Mouse (Mus musculus) limb, embryonic 13.5 days (tissue): ENCODE measurements at regions not wholly inside any gene's neighbourhood (a gene's known extent, or its start where the extent isn't known, plus 50 kb on each side); places are given as distances from the start of the nearest gene placed in this dataset.
"Not testable (repeated sequence)": the region's sequence is repeated elsewhere in the genome, so short reads cannot be mapped to it uniquely, and the experiment has no call there.

Experiments used
- ATAC-seq: fragments of 200-750 bp; cut with Nextera tagmentation; 2 replicates; pipeline ENCODE4 v1.8.0; 2017; ENCODE audit warnings: low read depth, moderate number of reproducible peaks, moderate TSS enrichment; ENCODE audit not compliant: low FRiP score
- H3K27ac ChIP-seq: fragments of 300-500 bp; sonication (generic); 2 replicates; pipeline ENCODE4 v1.5.1; 2015; ENCODE audit warnings: inconsistent platforms, mild to moderate bottlenecking, moderate library complexity
- H3K27me3 ChIP-seq: fragments of 300-500 bp; sonication (generic); 2 replicates; pipeline ENCODE4 v1.6.1; 2015; ENCODE audit warnings: mild to moderate bottlenecking, inconsistent platforms
- H3K36me3 ChIP-seq: fragments of 300-500 bp; sonication (generic); 2 replicates; pipeline ENCODE4 v1.6.1; 2015; ENCODE audit warnings: inconsistent platforms, mild to moderate bottlenecking, moderate library complexity
- H3K4me1 ChIP-seq: fragments of 300-500 bp; sonication (generic); 2 replicates; pipeline ENCODE4 v1.6.1; 2015; ENCODE audit warnings: inconsistent platforms
- H3K4me2 ChIP-seq: fragments of 300-500 bp; sonication (generic); replicated peaks from 2 replicates; pipeline ENCODE4 v1.6.1; 2015; ENCODE audit warnings: inconsistent platforms, mild to moderate bottlenecking, moderate library complexity
- H3K4me3 ChIP-seq: fragments of 300-500 bp; sonication (generic); 2 replicates; pipeline ENCODE4 v1.5.1; 2015; ENCODE audit warnings: moderate library complexity, mild to moderate bottlenecking, inconsistent platforms
- H3K9ac ChIP-seq: fragments of 300-500 bp; sonication (generic); 2 replicates; pipeline ENCODE4 v1.6.1; 2015; ENCODE audit warnings: mild to moderate bottlenecking, inconsistent platforms
- H3K9me3 ChIP-seq: fragments of 300-500 bp; sonication (generic); 2 replicates; pipeline ENCODE4 v1.6.1; 2016; ENCODE audit warnings: inconsistent platforms
- WGBS: fragments of 180-500 bp; shearing (Covaris S2); methylation state at CpG from one replicate; pipeline ENCODE4 v1.1.7; 2015; 5-methylcytosine and 5-hydroxymethylcytosine counted together

GRCm38 (mm10) chr5:129256136-129256535 is 159.6 kb downstream of the Adgrd1 start:
- no peak overlapping the region for H3K9ac ChIP-seq
- no peak overlapping the region for H3K4me3 ChIP-seq
- H3K36me3 ChIP-seq = no peaks in the 10 kb centered on the region
- no peak for ATAC-seq
- WGBS = 67% methylated on average over 9 of the region's 9 CpGs
- H3K4me2 ChIP-seq = no peak overlapping the region
- H3K27ac ChIP-seq = no peak overlapping the region
- peaks cover 7% of the 10 kb centered on the region; the same call in 1 of the 2 replicates for H3K4me1 ChIP-seq
- H3K27me3 ChIP-seq = no peaks in the 10 kb centered on the region; the same call in 1 of the 2 replicates
- H3K9me3 ChIP-seq = peaks cover 5% of the 10 kb centered on the region; the same call in 1 of the 2 replicates

- H3K4me3 ChIP-seq = no peak overlapping the region
- no peak overlapping the region for H3K4me2 ChIP-seq
- H3K27ac ChIP-seq = no peak overlapping the region
- no peak overlapping the region for H3K9ac ChIP-seq
- peaks cover 7% of the 10 kb centered on the region; the same call in 1 of the 2 replicates for H3K4me1 ChIP-seq
- H3K27me3 ChIP-seq = no peaks in the 10 kb centered on the region; the same call in 1 of the 2 replicates
- H3K9me3 ChIP-seq = peaks cover 5% of the 10 kb centered on the region; the same call in 1 of the 2 replicates
- H3K36me3 ChIP-seq = no peaks in the 10 kb centered on the region
- WGBS = 67% methylated on average over 5 of the region's 5 CpGs
- ATAC-seq = no peak
Observed at GRCm38 (mm10) chr5:129257206-129257605, 160.7 kb downstream of the Adgrd1 start.

GRCm38 (mm10) chr5:129260689-129261088 is 164.1 kb downstream of the Adgrd1 start:
- Histone ChIP-seq H3K4me3 (no peak overlapping the region), H3K4me2 (no peak overlapping the region), H3K27ac (no peak overlapping the region), H3K27me3 (peaks cover 4% of the 10 kb centered on the region; the same call in 1 of the 2 replicates), H3K9ac (no peak overlapping the region), H3K36me3 (no peaks in the 10 kb centered on the region), H3K9me3 (no peaks in the 10 kb centered on the region), H3K4me1 (peaks cover 10% of the 10 kb centered on the region; the same call in 1 of the 2 replicates)
- 19% methylated on average over 9 of the region's 9 CpGs for WGBS
- no peak for ATAC-seq

GRCm38 (mm10) chr5:129263118-129263517 is 166.6 kb downstream of the Adgrd1 start:
- ATAC-seq = no peak
- Histone ChIP-seq H3K27me3 (peaks cover 12% of the 10 kb centered on the region; the same call in 1 of the 2 replicates), H3K4me3 (no peak overlapping the region), H3K9ac (no peak overlapping the region), H3K36me3 (no peaks in the 10 kb centered on the region), H3K27ac (no peak overlapping the region), H3K4me1 (peaks cover 10% of the 10 kb centered on the region; the same call in 1 of the 2 replicates), H3K4me2 (no peak overlapping the region), H3K9me3 (no peaks in the 10 kb centered on the region)
- WGBS = 47% methylated on average over 9 of the region's 9 CpGs

- WGBS = 92% methylated on average over 15 of the region's 15 CpGs
- H3K9ac ChIP-seq = no peak overlapping the region
- no peak for ATAC-seq
- H3K4me1 ChIP-seq = peaks cover 10% of the 10 kb centered on the region; the same call in 1 of the 2 replicates
- no peaks in the 10 kb centered on the region for H3K36me3 ChIP-seq
- no peaks in the 10 kb centered on the region for H3K9me3 ChIP-seq
- H3K4me3 ChIP-seq = no peak overlapping the region
- no peak overlapping the region for H3K4me2 ChIP-seq
- H3K27ac ChIP-seq = no peak overlapping the region
- peaks cover 23% of the 10 kb centered on the region for H3K27me3 ChIP-seq
Observed at GRCm38 (mm10) chr5:129264363-129264762, 167.8 kb downstream of the Adgrd1 start.

- no peaks in the 10 kb centered on the region for H3K36me3 ChIP-seq
- peaks cover 36% of the 10 kb centered on the region for H3K27me3 ChIP-seq
- H3K9ac ChIP-seq = no peak overlapping the region
- WGBS = 7% methylated on average over 9 of the region's 9 CpGs
- no peak overlapping the region for H3K27ac ChIP-seq
- no peak overlapping the region for H3K4me3 ChIP-seq
- ATAC-seq = no peak
- no peaks in the 10 kb centered on the region for H3K4me1 ChIP-seq
- no peak overlapping the region for H3K4me2 ChIP-seq
- no peaks in the 10 kb centered on the region for H3K9me3 ChIP-seq
Observed at GRCm38 (mm10) chr5:129268456-129268855, 171.9 kb downstream of the Adgrd1 start.

GRCm38 (mm10) chr5:129270051-129270472 is 173.5 kb downstream of the Adgrd1 start:
- Histone ChIP-seq H3K9ac (no peak overlapping the region), H3K9me3 (peaks cover under 1% of the 10 kb centered on the region; the same call in 1 of the 2 replicates), H3K27ac (no peak overlapping the region), H3K36me3 (no peaks in the 10 kb centered on the region), H3K4me2 (no peak overlapping the region), H3K4me3 (no peak overlapping the region), H3K27me3 (peaks cover 32% of the 10 kb centered on the region), H3K4me1 (no peaks in the 10 kb centered on the region)
- no peak for ATAC-seq
- 14% methylated on average over 5 of the region's 5 CpGs for WGBS

- no peak overlapping the region for H3K9ac ChIP-seq
- no peaks in the 10 kb centered on the region for H3K36me3 ChIP-seq
- no peaks in the 10 kb centered on the region for H3K9me3 ChIP-seq
- peaks cover 8% of the 10 kb centered on the region for H3K27me3 ChIP-seq
- no peak overlapping the region for H3K27ac ChIP-seq
- no peak for ATAC-seq
- 29% methylated on average over 2 of the region's 2 CpGs for WGBS
- no peaks in the 10 kb centered on the region for H3K4me1 ChIP-seq
- no peak overlapping the region for H3K4me2 ChIP-seq
- no peak overlapping the region for H3K4me3 ChIP-seq
Observed at GRCm38 (mm10) chr5:129281406-129281805, 184.9 kb downstream of the Adgrd1 start.

GRCm38 (mm10) chr5:129282133-129282532 is 185.6 kb downstream of the Adgrd1 start:
- Histone ChIP-seq H3K9ac (no peak overlapping the region), H3K36me3 (no peaks in the 10 kb centered on the region), H3K9me3 (no peaks in the 10 kb centered on the region), H3K4me1 (no peaks in the 10 kb centered on the region), H3K4me3 (no peak overlapping the region), H3K4me2 (no peak overlapping the region), H3K27me3 (peaks cover 8% of the 10 kb centered on the region), H3K27ac (no peak overlapping the region)
- WGBS = 7% methylated on average over 8 of the region's 8 CpGs
- no peak for ATAC-seq

GRCm38 (mm10) chr5:129282826-129283225 is 186.3 kb downstream of the Adgrd1 start:
- WGBS = 8% methylated on average over 5 of the region's 5 CpGs
- Histone ChIP-seq H3K27ac (no peak overlapping the region), H3K27me3 (peaks cover 8% of the 10 kb centered on the region), H3K4me3 (no peak overlapping the region), H3K4me1 (no peaks in the 10 kb centered on the region), H3K36me3 (no peaks in the 10 kb centered on the region), H3K4me2 (no peak overlapping the region), H3K9me3 (no peaks in the 10 kb centered on the region), H3K9ac (no peak overlapping the region)
- no peak for ATAC-seq

- Histone ChIP-seq H3K36me3 (no peaks in the 10 kb centered on the region), H3K4me2 (no peak overlapping the region), H3K4me3 (no peak overlapping the region), H3K27ac (no peak overlapping the region), H3K4me1 (no peaks in the 10 kb centered on the region), H3K9ac (no peak overlapping the region), H3K9me3 (no peaks in the 10 kb centered on the region), H3K27me3 (peaks cover 8% of the 10 kb centered on the region; the same call in 1 of the 2 replicates)
- WGBS = 9% methylated on average over 8 of the region's 8 CpGs
- ATAC-seq = no peak
Observed at GRCm38 (mm10) chr5:129287481-129287880, 190.9 kb downstream of the Adgrd1 start.

- WGBS = 65% methylated on average over 10 of the region's 10 CpGs
- not testable (repeated sequence) for H3K27ac ChIP-seq, H3K36me3 ChIP-seq, H3K9ac ChIP-seq, H3K27me3 ChIP-seq, H3K4me1 ChIP-seq, H3K4me2 ChIP-seq, H3K4me3 ChIP-seq, H3K9me3 ChIP-seq, ATAC-seq
Observed at GRCm38 (mm10) chr5:129292821-129293220, 196.3 kb downstream of the Adgrd1 start.

GRCm38 (mm10) chr5:129294861-129295542 is 198.5 kb downstream of the Adgrd1 start:
- ATAC-seq, H3K4me3 ChIP-seq, H3K9me3 ChIP-seq, H3K27me3 ChIP-seq, H3K4me1 ChIP-seq, H3K36me3 ChIP-seq, H3K9ac ChIP-seq, H3K27ac ChIP-seq, H3K4me2 ChIP-seq: not testable (repeated sequence)
- WGBS = 63% methylated on average over 8 of the region's 8 CpGs
